Mouse (Mus musculus) embryonic facial prominence, embryonic 14.5 days (tissue): ENCODE data around the gene Dlgap5. TPM values are rescaled to one million over a fixed set of nuclear protein-coding genes. Genes with fewer than 3 reads are reported as not detected.

Source experiments
- ATAC-seq: fragments of 200-750 bp; cut with Nextera tagmentation; 2 replicates; pipeline ENCODE4 v1.8.0; 2017; ENCODE audit warnings: low read depth, moderate number of reproducible peaks, moderate TSS enrichment
- DNase-seq: peaks from one replicate; pipeline ENCODE4 v3.0.0-alpha.2; 2015; ENCODE audit warnings: low spot score
- H3K27ac ChIP-seq: fragments of 300-500 bp; sonication (generic); replicated peaks from 2 replicates; pipeline ENCODE4 v1.5.1; 2014; ENCODE audit warnings: low read depth, mild to moderate bottlenecking, low read length, moderate library complexity
- H3K27me3 ChIP-seq: fragments of 300-500 bp; sonication (generic); replicated peaks from 2 replicates; pipeline ENCODE4 v1.6.1; 2014; ENCODE audit warnings: low read length; ENCODE audit not compliant: control insufficient read depth, insufficient read depth
- H3K36me3 ChIP-seq: fragments of 300-500 bp; sonication (generic); 2 replicates; pipeline ENCODE4 v1.6.1; 2014; ENCODE audit warnings: low read length, mixed read lengths; ENCODE audit not compliant: control insufficient read depth, insufficient read depth
- H3K4me1 ChIP-seq: fragments of 300-500 bp; sonication (generic); 2 replicates; pipeline ENCODE4 v1.6.1; 2014; ENCODE audit warnings: antibody characterized with exemption, low read length; ENCODE audit not compliant: control insufficient read depth, insufficient read depth
- H3K4me2 ChIP-seq: fragments of 300-500 bp; sonication (generic); 2 replicates; pipeline ENCODE4 v1.6.1; 2014; ENCODE audit warnings: low read depth, mild to moderate bottlenecking, low read length, moderate library complexity, mixed read lengths
- H3K4me3 ChIP-seq: fragments of 300-500 bp; sonication (generic); 2 replicates; pipeline ENCODE4 v1.5.1; 2014; ENCODE audit warnings: low read depth, mild to moderate bottlenecking, low read length
- H3K9ac ChIP-seq: fragments of 300-500 bp; sonication (generic); 2 replicates; pipeline ENCODE4 v1.6.1; 2014; ENCODE audit warnings: low read depth, mild to moderate bottlenecking, low read length, moderate library complexity, mixed read lengths
- H3K9me3 ChIP-seq: fragments of 300-500 bp; sonication (generic); 2 replicates; pipeline ENCODE4 v1.6.1; 2016; ENCODE audit warnings: low read length; ENCODE audit not compliant: control insufficient read depth
- WGBS: fragments of 180-500 bp; shearing (Covaris S2); extraction: QIAGEN DNeasy Blood & Tissue Kit; methylation state at CpG from one replicate; pipeline ENCODE4 v1.1.7; 2014; 5-methylcytosine and 5-hydroxymethylcytosine counted together
- polyA plus RNA-seq: library from polyadenylated mRNA; unstranded; fragments of >200 nt; fragmentation: Nextera tagmentation; extraction: Ambion mirVana; gene quantifications from 2 replicates; pipeline ENCODE4 v1.2.1, GENCODE M21; 2014

Dlgap5 gene
- polyA plus RNA-seq, 1 experiment from 2014 or later: 25.5 TPM

GRCm38 (mm10) chr14:47384653-47385052 lies 33.6 kb downstream of the Dlgap5 start:
- H3K4me2 ChIP-seq: no peak overlapping the region
- H3K4me3 ChIP-seq: no peak overlapping the region
- DNase-seq (no peak), ATAC-seq (no peak)
- H3K27me3 ChIP-seq: no peaks in the 10 kb centered on the region
- peaks cover 28% of the 10 kb centered on the region for H3K36me3 ChIP-seq
- no peaks in the 10 kb centered on the region for H3K9me3 ChIP-seq
- 84% methylated on average over 10 of the region's 10 CpGs for WGBS
- H3K27ac ChIP-seq: no peak overlapping the region
- H3K4me1 ChIP-seq: no peaks in the 10 kb centered on the region
- no peak overlapping the region for H3K9ac ChIP-seq

- DNase-seq (no peak), ATAC-seq (no peak)
- Histone ChIP-seq H3K4me3 (no peak overlapping the region), H3K36me3 (peaks cover 20% of the 10 kb centered on the region), H3K4me1 (no peaks in the 10 kb centered on the region; the same call in 1 of the 2 replicates), H3K4me2 (no peak overlapping the region), H3K9ac (no peak overlapping the region), H3K27me3 (no peaks in the 10 kb centered on the region), H3K27ac (no peak overlapping the region), H3K9me3 (no peaks in the 10 kb centered on the region)
- WGBS: 81% methylated on average over 7 of the region's 7 CpGs
Measured at GRCm38 (mm10) chr14:47383911-47384310, 34.3 kb downstream of the Dlgap5 start.

GRCm38 (mm10) chr14:47378336-47378735 lies 39.9 kb downstream of the Dlgap5 start:
- peaks cover 12% of the 10 kb centered on the region for H3K27me3 ChIP-seq
- no peak overlapping the region for H3K9ac ChIP-seq
- peaks cover 8% of the 10 kb centered on the region for H3K4me1 ChIP-seq
- no peaks in the 10 kb centered on the region for H3K36me3 ChIP-seq
- no peak overlapping the region for H3K4me2 ChIP-seq
- no peak overlapping the region for H3K4me3 ChIP-seq
- DNase-seq: peak; percentile 90
- peak; percentile 87 for ATAC-seq
- WGBS: 42% methylated on average over 7 of the region's 7 CpGs
- H3K9me3 ChIP-seq: no peaks in the 10 kb centered on the region
- H3K27ac ChIP-seq: no peak overlapping the region

- ATAC-seq (no peak), DNase-seq (no peak)
- Histone ChIP-seq H3K4me2 (no peak overlapping the region), H3K4me1 (peaks cover 11% of the 10 kb centered on the region), H3K9ac (no peak overlapping the region), H3K4me3 (no peak overlapping the region), H3K36me3 (no peaks in the 10 kb centered on the region), H3K9me3 (no peaks in the 10 kb centered on the region), H3K27ac (no peak overlapping the region), H3K27me3 (peaks cover 21% of the 10 kb centered on the region)
- WGBS: 63% methylated on average over 2 of the region's 2 CpGs
Measured at GRCm38 (mm10) chr14:47376526-47376925, 41.7 kb downstream of the Dlgap5 start.

GRCm38 (mm10) chr14:47373728-47374678 lies 44.2 kb downstream of the Dlgap5 start:
- DNase-seq: peak; percentile 46

GRCm38 (mm10) chr14:47371689-47372088 lies 46.5 kb downstream of the Dlgap5 start:
- Histone ChIP-seq H3K27ac (no peak overlapping the region), H3K4me3 (no peak overlapping the region), H3K4me1 (peaks cover 21% of the 10 kb centered on the region), H3K9me3 (no peaks in the 10 kb centered on the region), H3K4me2 (no peak overlapping the region), H3K36me3 (no peaks in the 10 kb centered on the region), H3K9ac (no peak overlapping the region), H3K27me3 (peaks cover 24% of the 10 kb centered on the region)
- ATAC-seq: no peak
- WGBS: 56% methylated on average over 6 of the region's 6 CpGs
- DNase-seq: peak; percentile 31

More at GRCm38 (mm10) chr14:47373728-47374678, 44.2 kb downstream of the Dlgap5 start:
- WGBS: 25% methylated on average over 28 of the region's 49 CpGs
- H3K36me3 ChIP-seq: no peaks in the 10 kb centered on the region
- peaks cover 11% of the 10 kb centered on the region for H3K4me1 ChIP-seq
- H3K9me3 ChIP-seq: no peaks in the 10 kb centered on the region
- peak overlapping the region; percentile 54 for H3K4me2 ChIP-seq
- H3K9ac ChIP-seq: no peak overlapping the region
- H3K27ac ChIP-seq: no peak overlapping the region
- ATAC-seq: peak; percentile 35; the same call in 1 of the 2 replicates
- peaks cover 24% of the 10 kb centered on the region for H3K27me3 ChIP-seq
- peak overlapping the region; percentile 33 for H3K4me3 ChIP-seq

- H3K9me3 ChIP-seq: no peaks in the 10 kb centered on the region
- DNase-seq (no peak), ATAC-seq (no peak)
- no peak overlapping the region for H3K27ac ChIP-seq
- no peak overlapping the region for H3K4me3 ChIP-seq
- WGBS: 69% methylated on average over 3 of the region's 3 CpGs
- H3K4me1 ChIP-seq: peaks cover 21% of the 10 kb centered on the region
- H3K4me2 ChIP-seq: no peak overlapping the region
- H3K36me3 ChIP-seq: no peaks in the 10 kb centered on the region
- H3K9ac ChIP-seq: no peak overlapping the region
- peaks cover 24% of the 10 kb centered on the region for H3K27me3 ChIP-seq
Measured at GRCm38 (mm10) chr14:47370790-47371189, 47.4 kb downstream of the Dlgap5 start.

- peaks cover 24% of the 10 kb centered on the region for H3K27me3 ChIP-seq
- H3K27ac ChIP-seq: no peak overlapping the region
- H3K4me3 ChIP-seq: no peak overlapping the region
- no peak overlapping the region for H3K4me2 ChIP-seq
- H3K9ac ChIP-seq: no peak overlapping the region
- no peaks in the 10 kb centered on the region for H3K36me3 ChIP-seq
- peaks cover 21% of the 10 kb centered on the region for H3K4me1 ChIP-seq
- DNase-seq: no peak
- 82% methylated on average over 5 of the region's 5 CpGs for WGBS
- no peak for ATAC-seq
- no peaks in the 10 kb centered on the region for H3K9me3 ChIP-seq
Measured at GRCm38 (mm10) chr14:47369741-47370140, 48.5 kb downstream of the Dlgap5 start.
